Mouse (Mus musculus): Measurements from ENCODE around the gene Plpp1. TPM values are rescaled to one million over a fixed set of nuclear protein-coding genes. Genes with fewer than 3 reads are reported as not detected.

Plpp1 gene
- polyA plus RNA-seq, 2 experiments: 48.8 to 70.9 TPM

- 57% methylated on average over 15 of the region's 15 CpGs for WGBS
- Histone ChIP-seq H3K4me1 (ENCODE audit: control insufficient read depth, insufficient read depth, low read length) (peaks cover 52% of the 10 kb centered on the region), H3K36me3 (ENCODE audit: control insufficient read depth, insufficient read depth, low read length) (no peaks in the 10 kb centered on the region), H3K9me3 (ENCODE audit: control insufficient read depth, low read length) (no peaks in the 10 kb centered on the region), H3K9ac (ENCODE audit: low read depth, low read length, severe bottlenecking) (no peak overlapping the region), H3K4me2 (replicated peaks; ENCODE audit: low read depth, low read length, severe bottlenecking) (no peak overlapping the region), H3K27ac (replicated peaks; ENCODE audit: low read depth, low read length) (0 out of 2 replicates have a peak overlapping the region, but pooled peaks have one; percentile 43), H3K27me3 (ENCODE audit: control insufficient read depth, insufficient read depth, low read length) (no peaks in the 10 kb centered on the region), H3K4me3 (replicated peaks; ENCODE audit: low read length) (no peak overlapping the region)
- DNase-seq (ENCODE audit: low spot score): no peak
- TF ChIP-seq POLR2A (IDR thresholded peaks at IDR 0.05; ENCODE audit: borderline replicate concordance, extremely low read depth, insufficient read depth, insufficient read length): no peak
- no peak for ATAC-seq (ENCODE audit: low FRiP score, low read depth)
Observed at GRCm38 (mm10) chr13:112759777-112760537, 40.6 kb upstream of the Plpp1 start.

- peaks cover 47% of the 10 kb centered on the region for H3K4me1 ChIP-seq (ENCODE audit: control insufficient read depth, insufficient read depth, low read length)
- H3K27me3 ChIP-seq (ENCODE audit: control insufficient read depth, insufficient read depth, low read length): no peaks in the 10 kb centered on the region
- no peaks in the 10 kb centered on the region for H3K9me3 ChIP-seq (ENCODE audit: control insufficient read depth, low read length)
- H3K27ac ChIP-seq (replicated peaks; ENCODE audit: low read depth, low read length): 0 out of 2 replicates have a peak overlapping the region, but pooled peaks have one; percentile 43
- 26% methylated on average over 1 of the region's 1 CpGs for WGBS
- no peak overlapping the region for H3K4me2 ChIP-seq (replicated peaks; ENCODE audit: low read depth, low read length, severe bottlenecking)
- H3K9ac ChIP-seq (ENCODE audit: low read depth, low read length, severe bottlenecking): no peak overlapping the region
- DNase-seq (ENCODE audit: low spot score) (no peak), ATAC-seq (ENCODE audit: low FRiP score, low read depth) (no peak)
- no peaks in the 10 kb centered on the region for H3K36me3 ChIP-seq (ENCODE audit: control insufficient read depth, insufficient read depth, low read length)
- H3K4me3 ChIP-seq (replicated peaks; ENCODE audit: low read length): no peak overlapping the region
- no peak for TF ChIP-seq POLR2A (IDR thresholded peaks at IDR 0.05; ENCODE audit: borderline replicate concordance, extremely low read depth, insufficient read depth, insufficient read length)
Observed at GRCm38 (mm10) chr13:112760538-112760881, 40.1 kb upstream of the Plpp1 start.

GRCm38 (mm10) chr13:112761787-112762186, 38.8 kb upstream of the Plpp1 start:
- no peak for TF ChIP-seq POLR2A (IDR thresholded peaks at IDR 0.05; ENCODE audit: borderline replicate concordance, extremely low read depth, insufficient read depth, insufficient read length)
- Histone ChIP-seq H3K36me3 (ENCODE audit: control insufficient read depth, insufficient read depth, low read length) (no peaks in the 10 kb centered on the region), H3K9ac (ENCODE audit: low read depth, low read length, severe bottlenecking) (no peak overlapping the region), H3K4me2 (replicated peaks; ENCODE audit: low read depth, low read length, severe bottlenecking) (no peak overlapping the region), H3K4me1 (ENCODE audit: control insufficient read depth, insufficient read depth, low read length) (peaks cover 43% of the 10 kb centered on the region), H3K9me3 (ENCODE audit: control insufficient read depth, low read length) (no peaks in the 10 kb centered on the region), H3K27ac (replicated peaks; ENCODE audit: low read depth, low read length) (no peak overlapping the region), H3K27me3 (ENCODE audit: control insufficient read depth, insufficient read depth, low read length) (no peaks in the 10 kb centered on the region), H3K4me3 (replicated peaks; ENCODE audit: low read length) (no peak overlapping the region)
- WGBS: 33% methylated on average over 1 of the region's 1 CpGs
- DNase-seq (ENCODE audit: low spot score): no peak
- ATAC-seq (ENCODE audit: low FRiP score, low read depth): no peak

GRCm38 (mm10) chr13:112762548-112762947, 38.0 kb upstream of the Plpp1 start:
- H3K9me3 ChIP-seq (ENCODE audit: control insufficient read depth, low read length): peaks cover 4% of the 10 kb centered on the region; the same call in 1 of the 2 replicates
- H3K4me3 ChIP-seq (replicated peaks; ENCODE audit: low read length): no peak overlapping the region
- no peak for TF ChIP-seq POLR2A (IDR thresholded peaks at IDR 0.05; ENCODE audit: borderline replicate concordance, extremely low read depth, insufficient read depth, insufficient read length)
- H3K36me3 ChIP-seq (ENCODE audit: control insufficient read depth, insufficient read depth, low read length): no peaks in the 10 kb centered on the region
- H3K27ac ChIP-seq (replicated peaks; ENCODE audit: low read depth, low read length): no peak overlapping the region
- no peak for DNase-seq (ENCODE audit: low spot score)
- WGBS: 46% methylated on average over 4 of the region's 4 CpGs
- ATAC-seq (ENCODE audit: low FRiP score, low read depth): no peak
- H3K4me2 ChIP-seq (replicated peaks; ENCODE audit: low read depth, low read length, severe bottlenecking): no peak overlapping the region
- H3K27me3 ChIP-seq (ENCODE audit: control insufficient read depth, insufficient read depth, low read length): no peaks in the 10 kb centered on the region
- peaks cover 43% of the 10 kb centered on the region for H3K4me1 ChIP-seq (ENCODE audit: control insufficient read depth, insufficient read depth, low read length)
- H3K9ac ChIP-seq (ENCODE audit: low read depth, low read length, severe bottlenecking): no peak overlapping the region

GRCm38 (mm10) chr13:112763531-112764091, 37.0 kb upstream of the Plpp1 start:
- Histone ChIP-seq H3K9ac (ENCODE audit: low read depth, low read length, severe bottlenecking) (no peak overlapping the region), H3K4me1 (ENCODE audit: control insufficient read depth, insufficient read depth, low read length) (peaks cover 41% of the 10 kb centered on the region), H3K27me3 (ENCODE audit: control insufficient read depth, insufficient read depth, low read length) (no peaks in the 10 kb centered on the region), H3K27ac (replicated peaks; ENCODE audit: low read depth, low read length) (no peak overlapping the region), H3K9me3 (ENCODE audit: control insufficient read depth, low read length) (peaks cover 8% of the 10 kb centered on the region; the same call in 1 of the 2 replicates), H3K36me3 (ENCODE audit: control insufficient read depth, insufficient read depth, low read length) (no peaks in the 10 kb centered on the region), H3K4me3 (replicated peaks; ENCODE audit: low read length) (no peak overlapping the region), H3K4me2 (replicated peaks; ENCODE audit: low read depth, low read length, severe bottlenecking) (no peak overlapping the region)
- no peak for ATAC-seq (ENCODE audit: low FRiP score, low read depth)
- 74% methylated on average over 10 of the region's 10 CpGs for WGBS
- no peak for DNase-seq (ENCODE audit: low spot score)
- no peak for TF ChIP-seq POLR2A (IDR thresholded peaks at IDR 0.05; ENCODE audit: borderline replicate concordance, extremely low read depth, insufficient read depth, insufficient read length)

Data from limb, embryonic 14.5 days (tissue).